Mouse (Mus musculus): ENCODE results near the gene Arhgef3. TPM values are rescaled to one million over a fixed set of nuclear protein-coding genes. Genes with fewer than 3 reads are reported as not detected.

Arhgef3 gene
- polyA plus RNA-seq, 1 experiment from 2014 or later, result 6.6 TPM

DNA sequence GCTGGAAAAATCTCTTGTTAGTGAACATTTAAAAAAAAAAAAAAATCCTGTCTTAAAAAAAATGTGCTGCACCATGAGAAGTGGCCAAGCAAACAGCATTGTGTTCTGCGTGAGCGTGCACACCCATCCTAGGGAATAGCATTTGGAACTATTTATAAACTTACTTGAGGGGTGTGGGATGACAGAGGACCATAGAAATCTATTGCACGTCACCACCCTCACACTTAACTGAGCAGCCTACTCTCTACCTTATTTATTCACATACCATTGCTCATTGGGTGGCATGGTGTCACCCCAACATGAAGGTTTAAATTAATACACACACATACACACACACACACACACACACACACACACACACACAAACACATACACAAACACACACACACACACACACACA lies 234.4 kb downstream of the Arhgef3 start:
- H3K27me3 ChIP-seq, result no peaks in the 10 kb centered on the region
- H3K4me3 ChIP-seq (replicated peaks), result no peak overlapping the region
- no peaks in the 10 kb centered on the region for H3K9me3 ChIP-seq (replicated peaks)
- H3K27ac ChIP-seq (replicated peaks), result no peak overlapping the region
- H3K36me3 ChIP-seq (replicated peaks), result 0 out of 2 replicates have a peak, but pooled peaks cover 2% of the 10 kb centered on the region
- 66% methylated on average over 3 of the region's 3 CpGs for WGBS (ENCODE audit: insufficient replicate concordance)
- ATAC-seq (ENCODE audit: insufficient read depth), result no peak
- H3K9ac ChIP-seq, result no peak overlapping the region
- H3K4me1 ChIP-seq (replicated peaks), result peaks cover 61% of the 10 kb centered on the region
- no peak overlapping the region for H3K4me2 ChIP-seq

DNA sequence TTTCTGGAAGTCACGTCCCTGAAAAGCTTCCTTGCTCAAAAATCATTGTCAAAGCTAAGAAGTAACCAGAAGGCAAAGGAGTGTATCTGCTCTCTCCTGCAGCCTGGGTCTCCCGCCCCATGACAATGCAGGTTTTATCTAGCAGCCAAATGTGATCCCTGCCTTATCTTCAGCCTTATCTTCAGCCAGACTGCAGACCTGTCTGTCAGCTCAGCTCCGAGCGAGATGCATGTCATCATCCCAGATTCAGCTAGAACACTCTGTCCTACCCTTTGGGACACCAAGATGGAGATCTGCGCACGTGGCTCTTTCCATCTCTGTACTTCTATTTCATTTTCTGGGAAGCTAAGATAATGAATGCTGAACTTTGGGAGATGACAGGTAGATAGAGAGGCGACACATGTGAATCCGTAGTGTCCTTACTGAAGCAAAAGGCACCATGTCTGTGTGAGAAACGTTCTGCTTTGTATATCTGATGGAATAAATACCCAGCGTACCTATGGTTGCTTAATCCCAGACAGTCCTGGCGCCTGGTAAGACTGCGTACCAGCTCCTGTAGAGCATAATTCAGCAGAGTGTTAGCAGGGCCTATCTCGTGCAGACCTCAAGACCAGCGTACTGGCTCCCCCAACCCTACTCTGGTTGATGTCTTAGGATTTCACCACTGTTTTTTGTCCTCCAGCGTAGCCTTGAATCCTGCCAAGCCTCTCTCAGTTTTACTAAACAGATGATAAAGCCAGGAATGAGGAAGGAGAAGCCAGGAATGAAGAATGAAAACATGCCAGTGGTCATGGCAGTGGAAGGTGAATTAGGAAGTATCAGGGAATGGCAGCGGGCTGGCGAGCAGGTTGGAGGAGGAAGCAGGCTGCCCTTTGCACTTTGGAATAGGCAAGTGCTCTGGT lies 235.4 kb downstream of the Arhgef3 start:
- no peaks in the 10 kb centered on the region for H3K9me3 ChIP-seq (replicated peaks)
- H3K36me3 ChIP-seq (replicated peaks), result no peaks in the 10 kb centered on the region
- peaks cover 56% of the 10 kb centered on the region for H3K4me1 ChIP-seq (replicated peaks)
- H3K4me2 ChIP-seq, result peak overlapping the region; percentile 41; the same call in 1 of the 2 replicates
- peak overlapping the region; percentile 80 for H3K27ac ChIP-seq (replicated peaks)
- WGBS (ENCODE audit: insufficient replicate concordance), result 39% methylated on average over 17 of the region's 17 CpGs
- H3K27me3 ChIP-seq, result no peaks in the 10 kb centered on the region
- peak; percentile 76 for ATAC-seq (ENCODE audit: insufficient read depth)
- no peak overlapping the region; the same call in 1 of the 2 replicates for H3K9ac ChIP-seq
- no peak overlapping the region for H3K4me3 ChIP-seq (replicated peaks)

DNA sequence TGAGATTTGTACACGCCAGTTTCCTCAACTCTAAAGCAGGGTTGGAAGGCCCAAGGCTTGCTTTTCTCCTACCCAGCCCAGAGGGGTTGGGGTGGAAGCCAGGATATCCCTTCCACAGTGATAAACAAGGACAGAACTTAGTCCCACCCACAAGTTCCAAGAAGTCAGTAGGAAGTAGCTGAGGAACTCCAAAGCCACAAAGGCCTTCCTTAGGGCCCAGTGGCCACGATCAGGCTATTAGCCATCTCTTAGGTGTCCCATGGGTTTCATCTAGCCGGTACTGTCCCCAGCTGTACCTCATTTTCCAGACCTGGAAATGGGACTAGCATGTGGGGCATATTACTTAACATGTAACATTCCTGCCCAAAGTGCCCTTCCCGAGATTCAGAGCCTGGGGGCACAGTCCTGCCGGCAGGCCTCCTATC lies 236.4 kb downstream of the Arhgef3 start:
- 18% methylated on average over 5 of the region's 5 CpGs for WGBS (ENCODE audit: insufficient replicate concordance)
- peak overlapping the region; percentile 36 for H3K4me2 ChIP-seq
- ATAC-seq (ENCODE audit: insufficient read depth), result peak; percentile 11; the same call in 1 of the 2 replicates
- H3K9me3 ChIP-seq (replicated peaks), result no peaks in the 10 kb centered on the region
- no peak overlapping the region for H3K4me3 ChIP-seq (replicated peaks)
- peak overlapping the region; percentile 80 for H3K27ac ChIP-seq (replicated peaks)
- H3K36me3 ChIP-seq (replicated peaks), result no peaks in the 10 kb centered on the region
- H3K9ac ChIP-seq, result no peak overlapping the region
- H3K27me3 ChIP-seq, result no peaks in the 10 kb centered on the region
- H3K4me1 ChIP-seq (replicated peaks), result peaks cover 52% of the 10 kb centered on the region

DNA sequence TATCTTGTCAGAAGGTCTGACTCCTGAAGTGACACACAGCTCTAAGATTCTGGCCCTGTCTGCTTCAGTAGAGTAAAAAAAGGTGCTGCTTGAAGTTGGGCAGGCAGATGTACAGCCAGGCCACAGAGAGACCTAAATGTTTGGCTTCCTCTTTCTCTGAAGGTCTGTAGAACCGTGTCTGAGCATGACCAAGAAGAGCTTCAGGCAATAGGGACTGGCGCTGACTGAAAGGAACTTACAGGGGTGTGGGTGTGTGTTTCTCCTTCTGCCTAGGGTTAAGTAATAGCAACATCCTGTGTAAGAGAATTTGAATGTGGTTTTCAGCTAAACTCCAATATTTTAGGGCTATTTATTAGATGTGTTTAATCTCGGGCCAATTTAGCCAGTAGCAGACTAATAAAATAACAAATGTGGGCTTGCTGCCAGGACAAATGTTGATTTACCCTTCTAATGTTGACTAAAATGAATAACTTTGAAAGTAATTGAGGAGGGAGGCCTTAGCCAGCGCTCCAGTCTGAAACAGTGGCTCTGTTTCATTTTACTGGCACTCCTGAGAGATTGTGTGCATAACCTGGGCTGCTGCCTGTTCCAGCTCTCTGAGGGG lies 236.9 kb downstream of the Arhgef3 start:
- Histone ChIP-seq H3K27me3 (no peaks in the 10 kb centered on the region), H3K4me3 (replicated peaks) (no peak overlapping the region), H3K4me2 (peak overlapping the region; percentile 36; the same call in 1 of the 2 replicates), H3K9ac (no peak overlapping the region), H3K27ac (replicated peaks) (peak overlapping the region; percentile 80), H3K36me3 (replicated peaks) (no peaks in the 10 kb centered on the region), H3K4me1 (replicated peaks) (peaks cover 52% of the 10 kb centered on the region), H3K9me3 (replicated peaks) (no peaks in the 10 kb centered on the region)
- 19% methylated on average over 4 of the region's 4 CpGs for WGBS (ENCODE audit: insufficient replicate concordance)
- ATAC-seq (ENCODE audit: insufficient read depth), result peak; percentile 22; the same call in 1 of the 2 replicates

DNA sequence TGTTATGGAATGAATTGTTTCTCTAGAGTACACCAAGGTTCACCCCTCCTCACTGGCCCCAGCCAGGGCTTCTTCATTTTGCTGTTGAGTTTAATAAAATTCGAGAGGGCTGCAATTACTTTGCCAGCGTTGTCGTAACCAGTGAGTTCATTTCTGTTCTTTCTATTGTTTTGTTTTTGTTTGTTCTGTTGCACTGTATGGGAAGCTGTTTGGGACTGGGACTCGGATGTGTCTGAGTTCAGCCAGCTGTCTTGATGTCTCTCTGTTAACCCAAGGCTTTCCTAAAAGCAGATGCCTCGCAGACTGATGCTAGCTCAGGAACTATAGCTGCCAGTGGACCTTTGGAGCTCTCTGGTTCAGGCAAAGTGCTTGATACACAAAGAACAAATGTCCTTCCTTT lies 237.8 kb downstream of the Arhgef3 start:
- Histone ChIP-seq H3K9ac (no peak overlapping the region), H3K4me1 (replicated peaks) (peaks cover 52% of the 10 kb centered on the region), H3K36me3 (replicated peaks) (no peaks in the 10 kb centered on the region), H3K4me3 (replicated peaks) (no peak overlapping the region), H3K4me2 (no peak overlapping the region), H3K27ac (replicated peaks) (no peak overlapping the region), H3K9me3 (replicated peaks) (no peaks in the 10 kb centered on the region), H3K27me3 (no peaks in the 10 kb centered on the region)
- ATAC-seq (ENCODE audit: insufficient read depth), result no peak
- 72% methylated on average over 5 of the region's 5 CpGs for WGBS (ENCODE audit: insufficient replicate concordance)

DNA sequence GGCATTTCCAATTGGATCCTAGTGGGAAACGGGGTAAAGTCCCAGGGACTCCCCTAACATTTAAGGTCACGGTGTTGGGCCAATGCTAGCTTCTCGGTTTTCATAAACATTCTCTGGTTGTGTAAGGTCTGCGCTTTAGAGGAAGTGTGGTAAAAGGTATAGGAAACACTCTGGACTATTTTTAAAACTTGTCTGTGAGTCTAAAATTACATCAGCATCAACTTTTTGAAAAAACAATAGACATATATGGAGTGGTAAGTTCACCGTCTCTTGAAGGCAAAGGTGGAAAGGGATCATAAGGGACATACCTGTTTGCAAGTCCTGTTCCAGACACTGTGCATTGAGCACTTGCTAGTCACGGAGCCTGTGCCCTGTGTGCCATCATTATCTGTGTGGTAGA lies 240.5 kb downstream of the Arhgef3 start:
- no peak overlapping the region for H3K4me2 ChIP-seq
- H3K4me1 ChIP-seq (replicated peaks), result peaks cover 32% of the 10 kb centered on the region
- no peaks in the 10 kb centered on the region for H3K27me3 ChIP-seq
- no peak overlapping the region for H3K27ac ChIP-seq (replicated peaks)
- WGBS (ENCODE audit: insufficient replicate concordance), result 37% methylated on average over 6 of the region's 6 CpGs
- H3K9me3 ChIP-seq (replicated peaks), result no peaks in the 10 kb centered on the region
- H3K9ac ChIP-seq, result no peak overlapping the region
- ATAC-seq (ENCODE audit: insufficient read depth), result no peak
- H3K4me3 ChIP-seq (replicated peaks), result no peak overlapping the region
- H3K36me3 ChIP-seq (replicated peaks), result no peaks in the 10 kb centered on the region

DNA sequence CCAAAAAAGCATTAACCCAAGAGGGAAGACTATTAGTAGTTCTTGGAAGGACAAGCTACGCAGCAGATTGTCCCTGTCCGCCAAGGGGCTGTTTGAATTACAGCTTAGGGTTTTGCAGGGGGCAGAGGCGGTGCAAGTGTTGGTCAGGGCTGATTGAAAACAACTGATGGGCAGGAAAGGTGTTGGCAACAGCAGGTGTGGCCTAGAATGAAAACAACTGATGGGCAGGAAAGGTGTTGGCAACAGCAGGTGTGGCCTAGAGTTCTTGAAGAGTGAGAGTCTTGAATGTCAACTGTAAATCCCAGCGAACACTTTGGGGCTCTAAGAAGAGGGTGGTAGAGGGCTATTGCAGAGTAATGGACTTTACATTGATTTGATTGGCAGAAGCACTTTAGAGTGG lies 241.2 kb downstream of the Arhgef3 start:
- no peak for ATAC-seq (ENCODE audit: insufficient read depth)
- Histone ChIP-seq H3K36me3 (replicated peaks) (no peaks in the 10 kb centered on the region), H3K4me1 (replicated peaks) (peaks cover 25% of the 10 kb centered on the region), H3K27me3 (no peaks in the 10 kb centered on the region), H3K9me3 (replicated peaks) (no peaks in the 10 kb centered on the region), H3K27ac (replicated peaks) (no peak overlapping the region), H3K9ac (no peak overlapping the region), H3K4me2 (no peak overlapping the region), H3K4me3 (replicated peaks) (no peak overlapping the region)
- WGBS (ENCODE audit: insufficient replicate concordance), result 45% methylated on average over 4 of the region's 4 CpGs

DNA sequence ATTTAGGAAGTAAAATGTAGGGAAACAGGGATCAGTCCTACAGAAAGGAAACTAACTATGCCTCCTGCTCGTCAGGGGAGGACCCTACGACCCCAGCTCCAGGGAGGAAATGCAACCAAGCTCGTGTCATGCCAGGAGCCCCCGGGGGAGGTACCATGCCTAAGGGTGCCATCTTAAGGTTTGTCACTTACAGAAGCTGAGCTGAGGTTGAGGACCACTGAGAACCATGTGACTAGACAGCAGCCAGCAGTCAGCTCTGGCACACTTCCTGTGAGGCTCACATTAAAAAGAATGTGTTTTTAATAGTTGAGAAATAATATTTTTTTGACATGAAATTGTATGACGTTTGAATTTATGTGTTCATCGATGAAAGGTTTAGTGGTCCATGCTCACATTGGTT lies 242.4 kb downstream of the Arhgef3 start:
- Histone ChIP-seq H3K4me1 (replicated peaks) (peaks cover 13% of the 10 kb centered on the region; the same call in 1 of the 2 replicates), H3K4me2 (no peak overlapping the region), H3K27ac (replicated peaks) (no peak overlapping the region), H3K27me3 (no peaks in the 10 kb centered on the region), H3K36me3 (replicated peaks) (no peaks in the 10 kb centered on the region), H3K4me3 (replicated peaks) (no peak overlapping the region), H3K9ac (no peak overlapping the region), H3K9me3 (replicated peaks) (no peaks in the 10 kb centered on the region)
- ATAC-seq (ENCODE audit: insufficient read depth), result no peak
- 46% methylated on average over 6 of the region's 6 CpGs for WGBS (ENCODE audit: insufficient replicate concordance)

DNA sequence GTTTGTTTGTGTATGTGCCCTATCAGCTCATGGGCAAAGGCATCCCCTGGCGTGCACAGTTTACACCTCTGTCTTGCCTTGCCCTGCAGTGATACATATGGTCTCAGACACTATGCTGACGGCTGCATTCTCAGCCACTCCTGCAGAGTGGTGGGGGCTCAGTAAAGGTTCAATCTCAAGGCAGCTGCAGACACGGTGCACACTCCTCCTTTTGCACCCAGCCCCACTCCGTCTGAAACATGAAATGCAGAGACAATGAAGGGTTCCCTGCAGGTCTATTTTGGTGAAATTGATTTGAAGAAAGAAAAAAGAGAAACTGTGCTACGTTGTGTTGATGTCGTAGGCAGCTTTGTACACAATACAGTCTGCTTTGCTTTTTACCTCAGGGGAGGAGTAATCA lies 243.5 kb downstream of the Arhgef3 start:
- 51% methylated on average over 6 of the region's 6 CpGs for WGBS (ENCODE audit: insufficient replicate concordance)
- Histone ChIP-seq H3K36me3 (replicated peaks) (no peaks in the 10 kb centered on the region), H3K4me2 (no peak overlapping the region), H3K27me3 (no peaks in the 10 kb centered on the region), H3K9me3 (replicated peaks) (no peaks in the 10 kb centered on the region), H3K9ac (no peak overlapping the region), H3K27ac (replicated peaks) (no peak overlapping the region), H3K4me1 (replicated peaks) (peaks cover 2% of the 10 kb centered on the region; the same call in 1 of the 2 replicates), H3K4me3 (replicated peaks) (no peak overlapping the region)
- ATAC-seq (ENCODE audit: insufficient read depth), result no peak

DNA sequence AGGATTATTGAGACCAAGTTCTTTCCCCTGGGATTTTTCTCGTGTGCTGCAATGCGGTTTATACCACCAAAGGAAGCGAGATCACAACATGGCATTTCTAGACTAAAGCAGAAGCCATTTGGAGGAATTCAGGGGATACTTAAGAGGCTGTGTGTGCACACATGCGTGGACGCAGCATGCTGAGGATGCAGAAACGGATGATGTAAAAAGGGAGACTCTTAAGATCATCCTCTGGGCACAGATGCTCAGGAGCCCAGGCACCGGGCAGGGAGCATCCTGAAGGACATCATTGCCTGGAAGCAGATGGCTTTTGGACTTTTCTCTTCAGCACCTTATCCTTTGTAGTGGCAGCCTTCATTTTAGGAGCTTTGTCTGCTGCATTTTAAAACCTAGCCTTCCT lies 246.2 kb downstream of the Arhgef3 start:
- ATAC-seq (ENCODE audit: insufficient read depth), result no peak
- no peak overlapping the region for H3K9ac ChIP-seq
- no peak overlapping the region for H3K4me3 ChIP-seq (replicated peaks)
- no peaks in the 10 kb centered on the region for H3K4me1 ChIP-seq (replicated peaks)
- H3K27ac ChIP-seq (replicated peaks), result no peak overlapping the region
- H3K36me3 ChIP-seq (replicated peaks), result no peaks in the 10 kb centered on the region
- H3K27me3 ChIP-seq, result no peaks in the 10 kb centered on the region
- 63% methylated on average over 7 of the region's 7 CpGs for WGBS (ENCODE audit: insufficient replicate concordance)
- H3K9me3 ChIP-seq (replicated peaks), result no peaks in the 10 kb centered on the region
- H3K4me2 ChIP-seq, result no peak overlapping the region

DNA sequence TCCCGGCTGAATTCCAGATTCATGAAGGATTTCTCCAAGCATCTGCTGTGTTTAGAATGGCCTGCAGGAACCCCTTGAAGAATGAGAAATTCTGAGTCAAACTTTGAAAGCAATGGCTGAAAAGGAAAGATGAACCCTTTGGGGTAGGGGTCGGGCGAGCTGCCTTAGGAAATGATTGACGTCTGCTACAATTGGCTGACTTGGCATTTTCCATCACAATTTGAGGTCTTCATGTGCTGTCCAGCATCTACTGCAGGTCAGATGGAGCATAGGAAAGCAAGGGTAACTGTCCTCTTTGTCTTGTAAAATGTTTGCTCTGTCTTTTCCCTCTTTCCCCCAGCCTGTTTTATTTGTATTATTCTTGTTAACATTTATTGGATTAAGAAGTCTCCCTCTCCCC lies 246.8 kb downstream of the Arhgef3 start:
- H3K36me3 ChIP-seq (replicated peaks), result no peaks in the 10 kb centered on the region
- no peak for ATAC-seq (ENCODE audit: insufficient read depth)
- H3K9ac ChIP-seq, result no peak overlapping the region

More for the DNA sequence above, 246.8 kb downstream of the Arhgef3 start:
- WGBS (ENCODE audit: insufficient replicate concordance), result 62% methylated on average over 4 of the region's 4 CpGs
- no peaks in the 10 kb centered on the region for H3K4me1 ChIP-seq (replicated peaks)
- no peak overlapping the region for H3K4me2 ChIP-seq
- H3K27me3 ChIP-seq, result no peaks in the 10 kb centered on the region
- H3K9me3 ChIP-seq (replicated peaks), result no peaks in the 10 kb centered on the region
- no peak overlapping the region for H3K4me3 ChIP-seq (replicated peaks)
- no peak overlapping the region for H3K27ac ChIP-seq (replicated peaks)

Measured in liver, embryonic 15.5 days (tissue).